Mouse (Mus musculus): ENCODE results near the gene Rap1a. TPM values are rescaled to one million over a fixed set of nuclear protein-coding genes. Genes with fewer than 3 reads are reported as not detected.

Gene Rap1a
- total RNA-seq, 2 experiments from 2014 or later: 73.8 to 91.7 TPM

- ATAC-seq (replicated peaks; ENCODE audit: low FRiP score, low TSS enrichment, poor library complexity, severe bottlenecking): peak; percentile 71
Observed at GRCm38 (mm10) chr3:105726037-105726436, 75.1 kb downstream of the Rap1a start.

DNA sequence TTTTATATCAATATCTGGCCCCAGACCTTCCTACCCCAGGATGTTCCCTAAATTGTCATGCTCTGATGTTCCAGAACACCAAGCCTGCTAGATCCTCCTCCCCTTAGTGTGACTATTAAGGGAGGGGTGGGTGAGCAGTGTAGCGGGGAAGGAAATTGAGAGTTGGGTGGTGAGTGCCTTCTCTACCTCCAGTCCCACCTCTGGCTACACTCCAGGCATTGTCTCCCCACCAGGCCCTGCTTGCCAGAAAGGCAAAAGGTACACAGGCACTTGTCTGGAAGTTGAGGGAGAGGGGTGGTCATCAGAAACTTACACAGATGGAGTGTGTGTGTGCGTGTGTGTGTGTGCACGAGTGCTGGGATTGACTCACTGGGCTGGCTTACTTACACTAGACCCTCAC lies 78.6 kb downstream of the Rap1a start:
- no peak for ATAC-seq (replicated peaks; ENCODE audit: low FRiP score, low TSS enrichment, poor library complexity, severe bottlenecking)

- no peak for ATAC-seq (replicated peaks; ENCODE audit: low FRiP score, low TSS enrichment, poor library complexity, severe bottlenecking)
Observed at GRCm38 (mm10) chr3:105721681-105722201, 79.4 kb downstream of the Rap1a start.

DNA sequence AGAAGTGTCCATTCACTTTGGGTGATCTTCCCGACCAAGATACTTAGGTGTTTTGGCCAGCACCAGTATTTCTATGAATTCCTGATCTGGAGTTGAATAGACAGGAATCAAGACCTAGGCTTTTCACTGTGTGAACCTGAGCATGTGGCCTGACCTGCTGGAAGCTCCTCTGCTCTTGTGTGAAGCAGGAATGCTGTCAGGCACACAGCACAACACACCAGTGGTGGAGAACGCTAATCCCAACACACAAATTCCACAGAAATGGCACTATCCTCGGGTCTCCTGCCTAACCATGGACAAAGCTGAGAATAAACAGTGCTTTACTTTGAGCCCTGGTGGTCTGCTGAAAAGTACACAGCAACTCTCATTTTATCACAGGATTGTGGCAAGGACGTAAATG lies 80.6 kb downstream of the Rap1a start:
- no peak for ATAC-seq (replicated peaks; ENCODE audit: low FRiP score, low TSS enrichment, poor library complexity, severe bottlenecking)

DNA sequence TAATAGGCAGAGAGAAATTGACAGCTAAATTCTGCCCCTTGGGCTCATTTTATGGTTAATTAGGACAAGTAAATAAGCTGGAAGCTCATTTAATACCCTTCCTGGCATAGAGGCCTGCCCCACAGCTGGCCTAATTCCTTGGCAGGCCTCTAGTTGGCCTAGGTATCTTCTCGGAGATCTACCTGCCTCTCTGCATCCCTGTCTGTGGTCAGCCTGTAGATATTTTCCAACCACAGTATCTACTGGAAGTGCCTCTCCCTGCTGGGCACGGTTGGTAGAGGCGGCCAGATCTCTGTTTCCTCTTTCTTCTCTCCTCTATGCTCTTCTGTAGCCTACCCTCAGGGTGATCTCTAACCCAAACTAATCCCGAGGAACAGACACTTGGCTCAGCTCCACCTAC lies 81.2 kb downstream of the Rap1a start:
- no peak for ATAC-seq (replicated peaks; ENCODE audit: low FRiP score, low TSS enrichment, poor library complexity, severe bottlenecking)

DNA sequence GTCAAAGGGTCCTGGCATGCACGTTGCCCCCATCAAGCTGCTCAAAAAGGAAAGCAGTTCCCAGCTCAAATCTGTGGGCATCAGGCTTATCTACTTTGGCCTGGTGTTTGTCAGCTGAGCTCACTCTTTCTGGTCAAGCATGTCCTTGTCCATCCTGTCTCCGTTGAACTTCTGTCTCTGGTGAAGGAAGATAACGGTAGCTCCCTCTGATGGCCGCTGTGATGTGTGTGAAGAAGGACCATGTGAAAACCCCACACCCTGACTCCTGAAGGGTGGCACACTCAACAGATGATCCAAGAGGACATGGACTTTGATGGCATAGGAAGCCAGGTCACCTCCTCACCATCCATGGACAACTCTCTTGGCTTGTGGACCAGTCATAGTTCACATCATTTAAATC lies 82.4 kb downstream of the Rap1a start:
- no peak for ATAC-seq (replicated peaks; ENCODE audit: low FRiP score, low TSS enrichment, poor library complexity, severe bottlenecking)

DNA sequence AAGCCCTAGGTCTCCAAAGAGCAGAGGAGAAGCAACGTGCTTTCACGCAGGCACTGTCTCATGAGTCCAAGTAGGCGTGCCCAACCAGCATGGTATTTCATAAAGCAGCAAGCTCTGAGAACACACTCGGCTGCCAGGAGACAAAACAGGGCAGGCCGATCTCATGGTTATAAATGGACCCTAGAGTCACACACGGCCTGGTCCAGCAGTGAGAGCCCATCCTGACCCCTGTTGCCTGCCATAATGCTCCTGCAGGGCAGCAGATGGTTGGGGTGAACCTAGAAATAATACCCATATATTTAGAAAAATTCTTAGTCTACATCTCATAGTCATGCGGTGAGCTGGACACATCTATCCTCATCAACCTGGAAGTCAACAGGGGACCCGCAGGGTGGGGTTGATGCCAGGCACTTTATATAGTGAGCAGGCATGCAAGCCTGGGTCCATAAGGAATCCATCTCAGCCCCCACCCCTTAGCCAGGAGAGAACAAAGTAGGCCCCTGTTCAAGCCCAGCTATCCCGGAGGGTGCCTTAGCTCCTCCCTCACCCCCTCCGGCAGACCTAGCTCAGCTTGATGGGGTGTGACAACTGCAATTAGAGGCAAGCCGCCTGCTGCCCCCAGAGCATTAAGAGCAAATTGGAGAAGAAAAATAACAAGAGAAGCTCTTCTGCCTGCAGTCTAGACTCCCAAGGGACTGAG lies 83.1 kb downstream of the Rap1a start:
- ATAC-seq (replicated peaks; ENCODE audit: low FRiP score, low TSS enrichment, poor library complexity, severe bottlenecking): no peak

DNA sequence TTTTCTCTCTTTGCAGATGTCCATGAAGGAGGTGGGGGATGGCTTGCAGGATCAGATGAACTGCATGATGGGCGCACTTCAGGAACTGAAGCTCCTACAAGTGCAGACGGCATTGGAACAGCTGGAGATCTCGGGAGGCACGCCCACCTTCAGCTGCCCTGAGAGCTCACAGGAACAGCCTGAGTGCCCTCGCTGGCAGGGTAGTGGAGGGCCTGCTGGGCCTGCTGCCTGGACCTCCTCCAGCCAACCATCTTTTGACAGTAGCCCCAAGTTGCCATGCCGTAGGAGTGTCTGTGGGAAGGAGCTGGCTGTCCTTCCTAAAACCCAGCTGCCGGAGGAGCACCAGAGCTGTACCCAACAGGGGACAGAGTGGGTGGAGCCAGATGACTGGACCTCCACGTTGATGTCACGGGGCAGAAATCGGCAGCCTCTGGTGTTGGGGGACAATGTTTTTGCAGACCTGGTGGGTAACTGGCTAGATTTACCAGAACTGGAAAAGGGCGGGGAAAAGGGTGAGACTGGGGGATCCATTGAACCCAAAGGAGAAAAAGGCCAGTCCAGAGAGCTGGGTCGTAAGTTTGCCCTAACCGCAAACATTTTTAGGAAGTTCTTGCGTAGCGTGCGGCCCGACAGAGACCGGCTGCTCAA lies 84.7 kb downstream of the Rap1a start:
- ATAC-seq (replicated peaks; ENCODE audit: low FRiP score, low TSS enrichment, poor library complexity, severe bottlenecking): no peak

GRCm38 (mm10) chr3:105714820-105715167 lies 86.3 kb downstream of the Rap1a start:
- no peak for ATAC-seq (replicated peaks; ENCODE audit: low FRiP score, low TSS enrichment, poor library complexity, severe bottlenecking)

GRCm38 (mm10) chr3:105714091-105714819 lies 86.9 kb downstream of the Rap1a start:
- no peak for ATAC-seq (replicated peaks; ENCODE audit: low FRiP score, low TSS enrichment, poor library complexity, severe bottlenecking)

DNA sequence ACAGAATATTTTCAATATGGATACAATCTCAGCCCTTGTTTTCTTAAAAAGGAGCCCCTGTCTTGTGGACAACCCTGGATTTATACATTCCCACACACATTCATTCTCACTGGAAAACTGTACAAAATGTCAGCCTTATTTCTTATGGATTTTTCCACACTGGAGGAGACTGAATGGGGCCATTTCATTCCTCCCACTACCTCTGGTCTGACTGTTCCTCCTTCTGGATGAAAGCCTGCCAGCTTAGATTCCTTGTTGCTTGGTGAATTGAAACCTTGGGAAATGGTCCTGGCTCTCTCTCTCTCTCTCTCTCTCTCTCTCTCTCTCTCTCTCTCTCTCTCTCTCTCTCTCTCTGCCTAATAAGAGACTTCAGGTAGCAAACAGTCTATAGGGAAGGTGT lies 88.3 kb downstream of the Rap1a start:
- no peak for ATAC-seq (replicated peaks; ENCODE audit: low FRiP score, low TSS enrichment, poor library complexity, severe bottlenecking)

DNA sequence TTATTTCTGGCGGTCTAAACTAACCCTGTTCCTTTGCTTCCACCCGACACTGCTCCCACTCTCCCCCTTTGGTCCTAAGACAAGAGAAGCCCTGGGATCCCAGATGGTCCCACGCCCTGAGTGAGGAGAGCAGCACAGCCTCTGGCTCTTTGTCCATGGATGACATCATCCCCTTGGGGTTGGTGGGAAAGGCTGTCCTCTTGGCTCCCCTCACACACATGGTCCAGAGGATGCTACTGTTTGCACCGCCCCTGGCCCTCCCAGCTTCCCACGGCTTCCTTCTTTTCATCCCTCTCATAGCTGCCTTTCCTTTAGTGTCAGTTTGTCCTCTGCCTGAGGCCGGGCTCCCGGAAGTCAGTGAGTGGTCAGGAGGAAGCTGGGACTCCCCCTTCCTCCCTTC lies 89.4 kb downstream of the Rap1a start:
- no peak for ATAC-seq (replicated peaks; ENCODE audit: low FRiP score, low TSS enrichment, poor library complexity, severe bottlenecking)

GRCm38 (mm10) chr3:105710246-105710645 lies 90.9 kb downstream of the Rap1a start:
- no peak for ATAC-seq (replicated peaks; ENCODE audit: low FRiP score, low TSS enrichment, poor library complexity, severe bottlenecking)

GRCm38 (mm10) chr3:105707590-105707989 lies 93.5 kb downstream of the Rap1a start:
- no peak for ATAC-seq (replicated peaks; ENCODE audit: low FRiP score, low TSS enrichment, poor library complexity, severe bottlenecking)

- ATAC-seq (replicated peaks; ENCODE audit: low FRiP score, low TSS enrichment, poor library complexity, severe bottlenecking): no peak
Observed at GRCm38 (mm10) chr3:105706366-105707020, 94.6 kb downstream of the Rap1a start.

- no peak for ATAC-seq (replicated peaks; ENCODE audit: low FRiP score, low TSS enrichment, poor library complexity, severe bottlenecking)
Observed at GRCm38 (mm10) chr3:105705561-105705960, 95.6 kb downstream of the Rap1a start.

DNA sequence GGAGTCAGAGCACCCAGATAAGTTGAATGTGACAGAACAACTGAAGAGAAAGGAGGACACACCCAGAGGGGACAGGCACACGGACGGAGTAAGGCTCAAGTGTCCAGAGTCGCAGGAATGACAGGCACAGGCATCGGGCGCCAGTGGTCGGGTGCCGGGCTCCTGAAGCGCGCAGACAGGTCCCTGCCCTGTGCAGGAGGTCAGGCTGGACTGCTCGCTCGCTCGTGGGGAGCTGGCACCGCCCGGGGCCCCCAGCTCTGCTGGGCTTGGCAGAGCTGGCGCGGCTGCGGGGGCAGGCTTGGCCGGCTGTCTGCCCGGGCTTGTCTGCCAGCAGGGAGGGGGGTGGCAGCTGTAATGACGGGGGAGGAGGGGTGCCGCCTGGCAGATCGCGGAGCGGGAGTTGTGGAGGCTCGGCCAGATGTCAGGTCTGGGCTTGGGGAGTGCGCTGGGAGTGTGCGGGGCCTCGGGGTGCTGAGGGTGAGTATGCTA lies 96.0 kb downstream of the Rap1a start:
- peak; percentile 24 for ATAC-seq (replicated peaks; ENCODE audit: low FRiP score, low TSS enrichment, poor library complexity, severe bottlenecking)

DNA sequence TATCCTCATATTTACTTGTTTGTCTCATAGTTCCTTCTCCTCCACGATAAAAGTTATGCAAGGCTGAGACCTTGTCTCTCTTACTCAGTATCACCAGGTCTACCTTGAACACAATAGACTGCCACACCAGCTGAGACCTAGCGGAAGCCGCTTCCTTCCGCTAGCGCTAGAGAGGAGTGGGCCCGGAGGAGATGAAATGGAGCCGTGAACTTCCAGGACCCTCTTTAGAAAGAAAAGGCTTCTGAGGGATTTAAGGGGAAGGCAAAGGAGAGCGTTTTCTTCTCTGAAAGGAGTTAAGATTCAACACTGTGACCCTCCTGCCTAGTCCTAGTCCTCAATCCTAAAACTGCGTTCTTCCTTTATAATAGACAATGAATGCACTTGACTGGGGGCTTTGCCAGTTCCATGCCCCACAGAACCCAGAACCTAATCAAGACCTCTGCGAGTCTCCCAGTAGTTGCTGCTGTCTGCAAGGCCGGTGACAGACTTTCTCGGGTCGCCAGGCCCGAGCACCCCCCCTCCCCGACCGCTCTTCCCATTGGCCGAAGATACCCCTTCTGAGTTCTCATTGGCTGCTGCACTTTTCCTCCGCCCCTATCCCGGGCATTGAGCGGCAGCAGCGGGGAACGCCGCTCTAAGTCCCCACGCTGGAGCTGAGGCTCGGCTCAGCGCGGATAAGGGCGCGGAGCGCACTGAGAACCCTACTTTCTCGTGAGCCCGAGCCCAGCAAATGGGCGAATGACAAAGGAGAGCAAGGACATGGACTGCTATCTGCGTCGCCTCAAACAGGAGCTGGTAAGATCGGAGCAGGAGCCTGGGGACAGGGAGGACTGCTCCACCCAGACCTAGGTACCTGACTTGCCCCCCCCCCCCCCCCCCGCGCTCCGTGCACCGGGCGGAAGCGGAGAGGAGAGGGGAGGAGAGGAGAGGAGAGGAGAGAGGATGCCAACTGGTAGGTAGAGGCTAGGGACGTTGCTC lies 96.8 kb downstream of the Rap1a start, which contains the start of gene Inka2:
Inka2 (plus strand) TSS at position 569 of the 978 bp plus-strand sequence.
- ATAC-seq (replicated peaks; ENCODE audit: low FRiP score, low TSS enrichment, poor library complexity, severe bottlenecking): peak; percentile 85

GRCm38 (mm10) chr3:105703571-105703970 lies 97.6 kb downstream of the Rap1a start:
- no peak for ATAC-seq (replicated peaks; ENCODE audit: low FRiP score, low TSS enrichment, poor library complexity, severe bottlenecking)
